33 mouse cellular contexts compared by ENCODE assay signal in genomic region chr7:145287410-145287809, GRCm38 (mm10). TPM values are rescaled to one million over a fixed set of nuclear protein-coding genes. Genes with fewer than 3 reads are reported as not detected.
DNase-seq lines count a peak whose midpoint lies in the region; ATAC-seq and TF ChIP-seq lines count a peak whose summit lies in the region.
"Had no signal": no experiment of that assay in that cellular context is flagged by ENCODE, and none has a peak within 500 bp of the region (broad histone marks: within the 10 kb centered on the region; RNA-seq: fewer than 3 reads in every experiment).

No protein-coding gene starts in this region.

- WGBS in intestine, embryonic 16.5 days = 67% methylated on average over 6 of the region's 6 CpGs
- WGBS in intestine, postnatal 0 days = 46% methylated on average over 6 of the region's 6 CpGs

- no peak for ATAC-seq in intestine, embryonic 16.5 days
- ATAC-seq in intestine, postnatal 0 days = no peak
- ATAC-seq in megakaryocyte progenitor cell, adult 5-6 weeks (replicated peaks; ENCODE audit: poor library complexity) = peak; percentile 23
- ATAC-seq: forebrain, embryonic 13.5 days; intestine, embryonic 15.5 days had no signal

- no peak overlapping the region for H3K9ac ChIP-seq in intestine, embryonic 16.5 days (ENCODE audit: low read depth, low read length)
- no peak overlapping the region for H3K9ac ChIP-seq in intestine, postnatal 0 days (ENCODE audit: low read depth, low read length)
- H3K9ac ChIP-seq: forebrain, embryonic 13.5 days; heart, embryonic 15.5 days; hindbrain, embryonic 15.5 days; intestine, embryonic 15.5 days; liver, embryonic 15.5 days; lung, embryonic 15.5 days; midbrain, embryonic 12.5 days; neural tube, embryonic 15.5 days had no signal

- peak; percentile 84 to 86 for DNase-seq in cerebellum, adult 18-20 months
- DNase-seq in cerebellum, adult 9-11 months = peak; percentile 89
- DNase-seq in layer of hippocampus, adult 9-11 months = no peak
- DNase-seq in adrenal gland, adult (ENCODE audit: inconsistent age in 2 of 2, low spot score in 1 of 2) = no peak
- DNase-seq: adrenal gland, postnatal 14 days; gastrocnemius, postnatal 25 days; kidney, postnatal 36 days; liver; right cerebral cortex, adult 18-20 months; thymus, adult 18-20 months; thymus, postnatal 36 days had no signal

- no peaks in the 10 kb centered on the region for H3K9me3 ChIP-seq in intestine, embryonic 16.5 days (ENCODE audit: control insufficient read depth, low read length)
- H3K9me3 ChIP-seq in intestine, postnatal 0 days (ENCODE audit: control insufficient read depth) = no peaks in the 10 kb centered on the region
- H3K9me3 ChIP-seq: forebrain, embryonic 13.5 days; heart, embryonic 15.5 days; hindbrain, embryonic 15.5 days; intestine, embryonic 15.5 days; limb, embryonic 10.5 days; liver, embryonic 15.5 days; lung, embryonic 15.5 days; midbrain, embryonic 12.5 days; neural tube, embryonic 15.5 days had no signal

- no peaks in the 10 kb centered on the region for H3K27me3 ChIP-seq in intestine, embryonic 16.5 days (replicated peaks; ENCODE audit: control insufficient read depth, insufficient read depth, low read length)
- no peaks in the 10 kb centered on the region for H3K27me3 ChIP-seq in intestine, postnatal 0 days (replicated peaks; ENCODE audit: control insufficient read depth, insufficient read depth, low read length)
- H3K27me3 ChIP-seq: forebrain, embryonic 13.5 days; heart, embryonic 15.5 days; hindbrain, embryonic 15.5 days; intestine, embryonic 15.5 days; liver, embryonic 15.5 days; lung, embryonic 15.5 days; midbrain, embryonic 12.5 days; neural tube, embryonic 15.5 days had no signal

- TF ChIP-seq CTCF in intestine, postnatal 0 days (IDR thresholded peaks at IDR 0.05; ENCODE audit: low read depth) = no peak

- no peak overlapping the region for H3K4me2 ChIP-seq in intestine, embryonic 16.5 days (ENCODE audit: low read depth, low read length)
- H3K4me2 ChIP-seq in intestine, postnatal 0 days (replicated peaks; ENCODE audit: low read depth) = no peak overlapping the region
- H3K4me2 ChIP-seq: forebrain, embryonic 13.5 days; heart, embryonic 15.5 days; hindbrain, embryonic 15.5 days; intestine, embryonic 15.5 days; liver, embryonic 15.5 days; lung, embryonic 15.5 days; midbrain, embryonic 12.5 days; neural tube, embryonic 15.5 days had no signal

- H3K36me3 ChIP-seq in intestine, embryonic 16.5 days (ENCODE audit: control insufficient read depth, insufficient read depth, low read length) = no peaks in the 10 kb centered on the region
- H3K36me3 ChIP-seq in intestine, postnatal 0 days (ENCODE audit: control insufficient read depth, insufficient read depth) = no peaks in the 10 kb centered on the region
- H3K36me3 ChIP-seq: heart, embryonic 15.5 days; hindbrain, embryonic 15.5 days; intestine, embryonic 15.5 days; limb, embryonic 10.5 days; liver, embryonic 15.5 days; lung, embryonic 15.5 days; midbrain, embryonic 12.5 days; neural tube, embryonic 15.5 days had no signal

- H3K4me1 ChIP-seq in intestine, embryonic 16.5 days (ENCODE audit: control insufficient read depth, insufficient read depth, low read length) = peaks cover 17% of the 10 kb centered on the region
- peaks cover 3% of the 10 kb centered on the region; the same call in 1 of the 2 replicates for H3K4me1 ChIP-seq in intestine, postnatal 0 days (replicated peaks; ENCODE audit: control insufficient read depth, insufficient read depth, low read length)

- H3K27ac ChIP-seq in intestine, embryonic 16.5 days (ENCODE audit: low read length) = 0 out of 2 replicates have a peak overlapping the region, but pooled peaks have one; percentile 15
- H3K27ac ChIP-seq in intestine, postnatal 0 days (ENCODE audit: low read depth, low read length) = no peak overlapping the region
- H3K27ac ChIP-seq: forebrain, embryonic 13.5 days; heart, embryonic 15.5 days; hindbrain, embryonic 15.5 days; intestine, embryonic 15.5 days; left cerebral cortex, adult 2 months; limb, embryonic 10.5 days; liver, embryonic 15.5 days; lung, embryonic 15.5 days; midbrain, embryonic 12.5 days; neural tube, embryonic 15.5 days had no signal

- H3K4me3 ChIP-seq in intestine, embryonic 16.5 days (ENCODE audit: low read length) = no peak overlapping the region
- no peak overlapping the region for H3K4me3 ChIP-seq in intestine, postnatal 0 days (ENCODE audit: low read depth, low read length)
- H3K4me3 ChIP-seq: forebrain, embryonic 13.5 days; heart, embryonic 15.5 days; hindbrain, embryonic 15.5 days; intestine, embryonic 15.5 days; left cerebral cortex, adult 2 months; limb, embryonic 10.5 days; liver, embryonic 15.5 days; lung, embryonic 15.5 days; midbrain, embryonic 12.5 days; neural tube, embryonic 15.5 days had no signal

RNA-seq across cellular contexts. Expression of gene Tpcn2, which starts 3.6 kb away (rescaled TPM):
- polyA plus RNA-seq in intestine, embryonic 16.5 days (2015; fragmentation: Nextera tagmentation; extraction: Ambion mirVana) = 8.9 and 9.1 TPM in 2 replicates
- polyA plus RNA-seq in intestine, postnatal 0 days (2015; fragmentation: Nextera tagmentation; extraction: Ambion mirVana) = 7.6 and 8.0 TPM in 2 replicates
- 4.7 and 5.7 TPM in 2 replicates for total RNA-seq in megakaryocyte progenitor cell, adult 5-6 weeks (2015)
- 3.5 and 3.7 TPM in 2 replicates for total RNA-seq in megakaryocyte progenitor cell, adult 5-6 weeks (2017)

RNA-seq across cellular contexts. Expression of gene Mrgprf, which starts 13.2 kb away (rescaled TPM):
- polyA plus RNA-seq in intestine, embryonic 16.5 days (2015; fragmentation: Nextera tagmentation; extraction: Ambion mirVana) = 2.2 and 2.5 TPM in 2 replicates
- polyA plus RNA-seq in intestine, postnatal 0 days (2015; fragmentation: Nextera tagmentation; extraction: Ambion mirVana) = 3.5 and 4.3 TPM in 2 replicates
- total RNA-seq in megakaryocyte progenitor cell, adult 5-6 weeks (2015) = not detected in 2 replicates
- total RNA-seq in megakaryocyte progenitor cell, adult 5-6 weeks (2017) = not detected in 2 replicates
- total RNA-seq: hematopoietic stem cell, adult 5-6 weeks had no signal

RNA-seq across cellular contexts. Expression of gene Mrgprd, which starts 27.2 kb away (rescaled TPM):
- not detected in 2 replicates for polyA plus RNA-seq in intestine, embryonic 16.5 days (2015; fragmentation: Nextera tagmentation; extraction: Ambion mirVana)
- not detected in 2 replicates for polyA plus RNA-seq in intestine, postnatal 0 days (2015; fragmentation: Nextera tagmentation; extraction: Ambion mirVana)
- not detected in 2 replicates for total RNA-seq in megakaryocyte progenitor cell, adult 5-6 weeks (2015)
- total RNA-seq in megakaryocyte progenitor cell, adult 5-6 weeks (2017) = not detected in 2 replicates
- total RNA-seq: adrenal gland, postnatal 14 days; gastrocnemius, postnatal 25 days; heart, adult 8-10 months; hematopoietic stem cell, adult 5-6 weeks; layer of hippocampus, postnatal 10 days; left cerebral cortex, adult 2 months had no signal
- polyA plus RNA-seq: brain, embryonic 14.5 days; C2C12; embryonic facial prominence, embryonic 14.5 days; forebrain, embryonic 13.5 days; frontal cortex, adult 2 months; heart, embryonic 15.5 days; hindbrain, embryonic 15.5 days; intestine, embryonic 15.5 days; kidney, embryonic 14.5 days; limb, embryonic 10.5 days; liver, embryonic 15.5 days; lung, embryonic 15.5 days; midbrain, embryonic 12.5 days; stomach, embryonic 16.5 days had no signal

Comparison
In these comparisons a context has a peak if more than half of its experiments do, and no peak if none do; other contexts are left out.
1. DNase-seq: peak in cerebellum, adult 18-20 months (2 of 2) and cerebellum, adult 9-11 months (single experiment); none in layer of hippocampus, adult 9-11 months (single experiment) and adrenal gland, adult (0 of 2).